Mouse (Mus musculus) ES-Bruce4 (cell line): ENCODE data around the gene Pim3.

Experiments
- CTCF ChIP-seq: IDR thresholded peaks from one replicate; pipeline ENCODE4 v1.8.1; 2011; ENCODE audit warnings: low read depth, low read length
- EP300 ChIP-seq: IDR thresholded peaks from 2 replicates; pipeline ENCODE4 v1.6.1; 2011; ENCODE audit warnings: low read depth, low read length; ENCODE audit not compliant: insufficient read depth
- POLR2A ChIP-seq: IDR thresholded peaks from one replicate; pipeline ENCODE4 v1.8.1; 2011; ENCODE audit warnings: low read length; ENCODE audit not compliant: insufficient read depth

GRCm38 (mm10) chr15:88814411-88815047 lies 47.5 kb upstream of the Pim3 start:
- TF ChIP-seq EP300 (no peak), CTCF (peak; percentile 55), POLR2A (no peak)
